Mouse (Mus musculus) forebrain, embryonic 15.5 days (tissue): ENCODE measurements around the gene Tab1. TPM values are rescaled to one million over a fixed set of nuclear protein-coding genes. Genes with fewer than 3 reads are reported as not detected.

Experiments
- ATAC-seq: fragments of 200-750 bp; cut with Nextera tagmentation; replicated peaks from 2 replicates; pipeline ENCODE4 v1.8.0; 2017; ENCODE audit warnings: mild to moderate bottlenecking, moderate TSS enrichment, moderate library complexity
- H3K27ac ChIP-seq: fragments of 300-500 bp; sonication (generic); replicated peaks from 2 replicates; pipeline ENCODE4 v1.5.1; 2015; ENCODE audit warnings: mild to moderate bottlenecking, inconsistent platforms
- H3K27me3 ChIP-seq: fragments of 300-500 bp; sonication (generic); 2 replicates; pipeline ENCODE4 v1.6.1; 2015; ENCODE audit warnings: inconsistent platforms
- H3K36me3 ChIP-seq: fragments of 300-500 bp; sonication (generic); 2 replicates; pipeline ENCODE4 v1.6.1; 2015; ENCODE audit warnings: mild to moderate bottlenecking, inconsistent platforms
- H3K4me1 ChIP-seq: fragments of 300-500 bp; sonication (generic); 2 replicates; pipeline ENCODE4 v1.6.1; 2015; ENCODE audit warnings: inconsistent platforms
- H3K4me2 ChIP-seq: fragments of 300-500 bp; sonication (generic); replicated peaks from 2 replicates; pipeline ENCODE4 v1.6.1; 2015; ENCODE audit warnings: mild to moderate bottlenecking, inconsistent platforms
- H3K4me3 ChIP-seq: fragments of 300-500 bp; sonication (generic); 2 replicates; pipeline ENCODE4 v1.5.1; 2015; ENCODE audit warnings: mild to moderate bottlenecking, inconsistent platforms
- H3K9ac ChIP-seq: fragments of 300-500 bp; sonication (generic); replicated peaks from 2 replicates; pipeline ENCODE4 v1.6.1; 2015; ENCODE audit warnings: mild to moderate bottlenecking, inconsistent platforms
- H3K9me3 ChIP-seq: fragments of 300-500 bp; sonication (generic); 2 replicates; pipeline ENCODE4 v1.6.1; 2016; ENCODE audit warnings: inconsistent platforms
- WGBS: fragments of 180-500 bp; shearing (Covaris S2); methylation state at CpG from one replicate; pipeline ENCODE4 v1.1.7; 2015; ENCODE audit warnings: mixed read lengths; 5-methylcytosine and 5-hydroxymethylcytosine counted together
- polyA plus RNA-seq: library from polyadenylated mRNA; unstranded; fragments of >200 nt; fragmentation: Nextera tagmentation; extraction: Ambion mirVana; gene quantifications from 2 replicates; pipeline ENCODE4 v1.2.1, GENCODE M21; 2015

Gene Tab1
- polyA plus RNA-seq, 1 experiment from 2014 or later: 41.1 TPM

DNA sequence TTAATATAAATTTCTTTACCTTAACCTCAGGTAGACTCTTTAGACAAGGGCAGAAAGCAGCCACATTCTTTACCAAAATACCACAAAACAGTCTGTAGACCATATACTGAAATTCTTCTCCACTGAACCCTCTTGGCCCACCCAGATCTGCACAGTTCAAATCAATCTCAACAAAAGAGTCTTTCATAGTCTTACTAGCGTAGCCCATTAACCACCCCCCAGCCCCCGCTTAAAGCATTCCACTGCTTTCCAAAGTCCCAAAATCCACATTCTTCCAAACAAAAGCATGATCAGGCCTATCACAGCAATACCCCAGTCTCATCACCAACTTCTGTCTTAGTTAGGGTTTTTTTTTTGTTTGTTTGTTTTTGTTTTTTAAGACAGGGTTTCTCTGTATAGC is 66.6 kb downstream of the Tab1 start:
- H3K36me3 ChIP-seq: no peaks in the 10 kb centered on the region
- no peak overlapping the region for H3K9ac ChIP-seq
- H3K9me3 ChIP-seq: no peaks in the 10 kb centered on the region
- no peak overlapping the region for H3K4me2 ChIP-seq
- no peaks in the 10 kb centered on the region for H3K27me3 ChIP-seq
- 52% methylated on average over 2 of the region's 2 CpGs for WGBS
- no peak for ATAC-seq
- H3K4me1 ChIP-seq: no peaks in the 10 kb centered on the region
- no peak overlapping the region for H3K27ac ChIP-seq
- H3K4me3 ChIP-seq: no peak overlapping the region

DNA sequence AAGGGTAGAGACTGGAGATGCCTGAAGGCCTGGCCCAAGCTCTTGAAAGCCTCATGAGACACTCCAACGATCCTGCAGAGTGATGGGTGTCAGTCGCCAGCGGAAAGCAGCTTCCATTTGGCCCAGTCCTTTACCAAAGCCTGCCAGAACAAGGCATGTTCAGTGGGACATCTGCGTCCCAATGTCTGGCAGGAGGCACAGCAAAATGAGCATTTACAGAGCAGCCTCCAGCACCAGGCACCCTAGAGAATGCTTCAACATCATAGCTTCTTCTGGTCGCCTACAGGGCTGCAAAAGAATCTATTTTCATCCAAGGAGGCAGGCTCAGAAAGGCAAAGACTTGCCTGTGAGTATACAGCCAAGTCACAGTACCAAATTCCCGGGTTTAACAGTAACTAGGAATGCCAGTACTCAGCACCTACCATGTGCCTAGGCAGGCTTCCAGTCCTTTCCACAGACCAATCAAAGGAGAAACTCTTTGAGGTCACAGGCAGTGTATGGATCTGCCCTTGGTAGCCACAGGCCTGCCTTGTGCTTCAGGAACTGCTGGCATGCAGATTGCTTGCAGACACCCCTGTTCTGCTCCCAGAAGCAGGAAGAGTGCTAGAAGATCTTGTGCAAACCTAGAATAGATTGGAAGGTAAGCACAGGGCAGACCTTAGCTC is 69.3 kb downstream of the Tab1 start:
- Histone ChIP-seq H3K36me3 (no peaks in the 10 kb centered on the region), H3K27ac (no peak overlapping the region), H3K4me2 (no peak overlapping the region), H3K4me1 (no peaks in the 10 kb centered on the region), H3K4me3 (no peak overlapping the region), H3K9me3 (no peaks in the 10 kb centered on the region), H3K27me3 (no peaks in the 10 kb centered on the region), H3K9ac (no peak overlapping the region)
- ATAC-seq: no peak
- 79% methylated on average over 6 of the region's 6 CpGs for WGBS

DNA sequence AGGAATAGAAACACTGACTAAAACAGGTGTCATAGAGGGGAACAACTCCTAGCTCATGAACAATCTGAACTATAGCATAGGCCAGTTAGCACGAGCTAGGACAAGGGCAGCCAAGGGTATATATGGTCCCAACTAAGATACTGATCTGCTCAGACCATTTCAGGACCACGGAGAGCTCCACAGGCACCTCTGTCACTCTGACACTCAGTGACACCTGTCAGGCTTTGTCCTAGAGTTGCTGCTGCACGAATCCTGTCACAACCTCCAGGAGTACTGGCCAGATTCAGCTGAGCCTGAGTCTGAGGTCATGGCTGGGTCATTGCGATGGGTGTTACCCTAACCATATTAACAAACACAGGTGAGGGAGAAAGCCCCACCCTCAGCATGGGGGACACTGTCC is 70.5 kb downstream of the Tab1 start:
- Histone ChIP-seq H3K36me3 (no peaks in the 10 kb centered on the region), H3K9ac (no peak overlapping the region), H3K27ac (no peak overlapping the region), H3K27me3 (no peaks in the 10 kb centered on the region), H3K4me1 (0 out of 2 replicates have a peak, but pooled peaks cover under 1% of the 10 kb centered on the region), H3K4me2 (no peak overlapping the region), H3K9me3 (no peaks in the 10 kb centered on the region), H3K4me3 (no peak overlapping the region)
- ATAC-seq: no peak
- WGBS: 38% methylated on average over 4 of the region's 4 CpGs

DNA sequence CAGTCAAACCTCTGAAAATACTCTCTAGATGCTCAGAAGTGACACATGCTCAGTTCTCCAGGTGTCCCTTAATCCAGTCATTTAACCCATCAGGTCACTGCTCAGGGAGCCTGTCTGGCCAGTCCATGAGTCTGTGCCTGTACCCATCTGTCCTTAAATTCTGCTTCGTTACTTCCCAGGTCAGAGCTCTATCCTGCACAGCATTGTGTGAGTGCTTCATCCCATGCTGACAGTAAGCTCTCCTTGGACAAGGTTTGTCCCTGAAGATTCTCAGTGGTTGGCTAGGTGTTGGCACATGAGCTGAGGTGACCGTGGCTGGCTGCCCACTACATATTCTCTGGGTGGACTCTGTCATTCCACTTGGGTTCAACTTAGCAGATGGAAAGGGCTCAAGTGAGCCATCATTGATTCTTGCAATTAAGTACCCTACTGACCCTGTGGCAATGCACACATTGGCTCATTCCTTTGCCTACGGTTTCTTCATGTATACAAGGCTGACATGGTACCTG is 73.2 kb downstream of the Tab1 start:
- 92% methylated on average over 3 of the region's 3 CpGs for WGBS
- H3K4me2 ChIP-seq: no peak overlapping the region
- ATAC-seq: no peak

GRCm38 (mm10) chr15:80208446-80208845 is 75.5 kb downstream of the Tab1 start:
- ATAC-seq: no peak
- H3K4me2 ChIP-seq: no peak overlapping the region
- H3K27ac ChIP-seq: no peak overlapping the region
- H3K27me3 ChIP-seq: no peaks in the 10 kb centered on the region
- 24% methylated on average over 4 of the region's 4 CpGs for WGBS
- H3K36me3 ChIP-seq: peaks cover 15% of the 10 kb centered on the region; the same call in 1 of the 2 replicates
- no peak overlapping the region for H3K9ac ChIP-seq
- H3K4me3 ChIP-seq: no peak overlapping the region
- 0 out of 2 replicates have a peak, but pooled peaks cover 3% of the 10 kb centered on the region for H3K4me1 ChIP-seq
- H3K9me3 ChIP-seq: no peaks in the 10 kb centered on the region

More for the DNA sequence above, 73.2 kb downstream of the Tab1 start:
- Histone ChIP-seq H3K9me3 (no peaks in the 10 kb centered on the region), H3K9ac (no peak overlapping the region), H3K27me3 (no peaks in the 10 kb centered on the region), H3K36me3 (peaks cover 3% of the 10 kb centered on the region; the same call in 1 of the 2 replicates), H3K4me3 (no peak overlapping the region), H3K4me1 (0 out of 2 replicates have a peak, but pooled peaks cover 3% of the 10 kb centered on the region), H3K27ac (no peak overlapping the region)

Other genes with a start within 250 kb of the Tab1 start
- gene Apobec3, start 241.5 kb upstream of the Tab1 start, polyA plus RNA-seq: 6.6 TPM in 2 replicates
- gene Cbx7, start 162.0 kb upstream of the Tab1 start, polyA plus RNA-seq: 3.6 TPM in 2 replicates
- gene Pdgfb, start 118.2 kb upstream of the Tab1 start, polyA plus RNA-seq: 3.0 and 3.3 TPM in 2 replicates
- 40.1 and 44.5 TPM in 2 replicates for gene Syngr1, start 41.8 kb upstream of the Tab1 start, polyA plus RNA-seq
- gene Rpl3, start 41.3 kb upstream of the Tab1 start, polyA plus RNA-seq: 641 and 670 TPM in 2 replicates
- gene Mgat3, start 40.6 kb downstream of the Tab1 start, polyA plus RNA-seq: 10.3 and 10.7 TPM in 2 replicates
- gene Mief1, start 100.9 kb downstream of the Tab1 start, polyA plus RNA-seq: 41.0 and 41.6 TPM in 2 replicates
- gene AC140267.1, start 102.7 kb downstream of the Tab1 start, polyA plus RNA-seq: 4.2 TPM in 1 of 2 replicates, not detected in the other
- gene Atf4, start 122.1 kb downstream of the Tab1 start, polyA plus RNA-seq: 123 and 124 TPM in 2 replicates
- 65.3 and 70.7 TPM in 2 replicates for gene Rps19bp1, start 131.2 kb downstream of the Tab1 start, polyA plus RNA-seq
- gene Cacna1i, start 154.1 kb downstream of the Tab1 start, polyA plus RNA-seq: 0.50 and 0.57 TPM in 2 replicates